Mouse (Mus musculus) myocyte (in vitro differentiated cells): Measurements from ENCODE around the gene Bmp8b. TPM values are rescaled to one million over a fixed set of nuclear protein-coding genes. Genes with fewer than 3 reads are reported as not detected.
"Not testable (repeated sequence)": the region's sequence is repeated elsewhere in the genome, so short reads cannot be mapped to it uniquely, and the experiment has no call there.

Experiments used
- H3K27me3 ChIP-seq: one replicate; pipeline ENCODE4 v1.6.1; 2011; ENCODE audit not compliant: control insufficient read depth, insufficient read depth, insufficient read length
- H3K36me3 ChIP-seq: one replicate; pipeline ENCODE4 v1.6.1; 2011; ENCODE audit not compliant: control insufficient read depth, insufficient read depth
- H3K4me2 ChIP-seq: one replicate; pipeline ENCODE4 v1.6.1; 2011; ENCODE audit warnings: low read depth, control low read depth
- H3K4me3 ChIP-seq: one replicate; pipeline ENCODE4 v1.5.1; 2011; ENCODE audit warnings: mild to moderate bottlenecking, control low read depth, moderate library complexity
- H3K79me2 ChIP-seq: one replicate; pipeline ENCODE4 v1.6.1; 2011; ENCODE audit not compliant: control insufficient read depth, insufficient read depth
- H3ac ChIP-seq: one replicate; pipeline ENCODE4 v1.6.1; 2011; ENCODE audit not compliant: control insufficient read depth, insufficient read length
- CEBPB ChIP-seq: IDR thresholded peaks from 2 replicates; pipeline ENCODE4 v1.6.1; 2011; ENCODE audit warnings: mild to moderate bottlenecking, moderate library complexity; ENCODE audit not compliant: poor library complexity, insufficient read depth, severe bottlenecking
- E2F4 ChIP-seq: IDR thresholded peaks from one replicate; pipeline ENCODE4 v1.6.1; 2011; ENCODE audit warnings: mild to moderate bottlenecking, control low read depth, moderate library complexity; ENCODE audit not compliant: insufficient read depth
- MAX ChIP-seq: IDR thresholded peaks from one replicate; pipeline ENCODE4 v1.6.1; 2011; ENCODE audit warnings: low read depth, mild to moderate bottlenecking, control low read depth
- MYOD1 ChIP-seq, 3 experiments: IDR thresholded peaks; one replicate each; pipeline ENCODE4 v1.6.1; 2011; ENCODE audit warnings: control low read depth in 2 of 3, low read depth in 2 of 3, mild to moderate bottlenecking in 2 of 3, moderate library complexity in 1 of 3; ENCODE audit not compliant: insufficient read length in 2 of 3, control insufficient read depth in 1 of 3
- MYOG ChIP-seq, 3 experiments: IDR thresholded peaks; one replicate each; pipeline ENCODE4 v1.6.1; 2011; ENCODE audit warnings: control low read depth in 2 of 3, low read depth in 2 of 3, mild to moderate bottlenecking in 2 of 3; ENCODE audit not compliant: insufficient read length in 2 of 3, control insufficient read depth in 1 of 3, insufficient read depth in 1 of 3
- POLR2A ChIP-seq: IDR thresholded peaks from one replicate; pipeline ENCODE4 v1.6.1; 2011; ENCODE audit warnings: low read depth, mild to moderate bottlenecking, control low read depth, moderate library complexity; ENCODE audit not compliant: insufficient read length
- POLR2AphosphoS2 ChIP-seq: IDR thresholded peaks from one replicate; pipeline ENCODE4 v1.6.1; 2011; ENCODE audit warnings: low read depth, control low read depth; ENCODE audit not compliant: insufficient read length
- REST ChIP-seq: IDR thresholded peaks from one replicate; pipeline ENCODE4 v1.6.1; 2011; ENCODE audit warnings: mild to moderate bottlenecking, control low read depth, moderate library complexity; ENCODE audit not compliant: insufficient read depth, insufficient read length
- SRF ChIP-seq: IDR thresholded peaks from one replicate; pipeline ENCODE4 v1.6.1; 2011; ENCODE audit warnings: low read depth; ENCODE audit not compliant: control insufficient read depth, insufficient read length
- TCF12 ChIP-seq: IDR thresholded peaks from one replicate; pipeline ENCODE4 v1.6.1; 2011; ENCODE audit warnings: mild to moderate bottlenecking, control low read depth; ENCODE audit not compliant: poor library complexity, insufficient read depth, severe bottlenecking
- TCF3 ChIP-seq: IDR thresholded peaks from one replicate; pipeline ENCODE4 v1.6.1; 2011; ENCODE audit warnings: low read depth, control low read depth; ENCODE audit not compliant: insufficient read length
- USF1 ChIP-seq: IDR thresholded peaks from one replicate; pipeline ENCODE4 v1.6.1; 2011; ENCODE audit warnings: low read depth, mild to moderate bottlenecking, control low read depth, moderate library complexity
- polyA plus RNA-seq: library from polyadenylated mRNA; unstranded; fragments of >200 nt; fragmentation: generic; extraction: Trizol; gene quantifications from one replicate; pipeline ENCODE4 v1.2.1, GENCODE M21; 2012; ENCODE audit warnings: missing spikeins

Bmp8b gene
- polyA plus RNA-seq, 1 experiment = 0.02 TPM

GRCm38 (mm10) chr4:123112216-123112764 is 7.3 kb downstream of the Bmp8b start:
- peaks cover 6% of the 10 kb centered on the region for H3K27me3 ChIP-seq
- H3K79me2 ChIP-seq = no peaks in the 10 kb centered on the region
- H3ac ChIP-seq = no peak overlapping the region
- H3K36me3 ChIP-seq = no peaks in the 10 kb centered on the region
- no peak overlapping the region for H3K4me2 ChIP-seq
- no peak overlapping the region for H3K4me3 ChIP-seq
- TF ChIP-seq MYOG (IDR thresholded peaks at IDR 0.05; ENCODE audit: control insufficient read depth in 1 of 3, insufficient read depth in 1 of 3, insufficient read length in 2 of 3, low read depth in 2 of 3) (no peak), E2F4 (no peak), POLR2AphosphoS2 (no peak), REST (no peak), SRF (no peak), CEBPB (no peak), TCF12 (no peak), TCF3 (no peak), MYOD1 (IDR thresholded peaks at IDR 0.05; ENCODE audit: control insufficient read depth in 1 of 3, insufficient read length in 2 of 3, low read depth in 2 of 3) (no peak), MAX (no peak), POLR2A (no peak), USF1 (no peak)

GRCm38 (mm10) chr4:123114651-123115050 is 9.7 kb downstream of the Bmp8b start:
- not testable (repeated sequence) for H3K4me3 ChIP-seq, H3K79me2 ChIP-seq, H3K4me2 ChIP-seq, H3K27me3 ChIP-seq, H3ac ChIP-seq, H3K36me3 ChIP-seq

DNA sequence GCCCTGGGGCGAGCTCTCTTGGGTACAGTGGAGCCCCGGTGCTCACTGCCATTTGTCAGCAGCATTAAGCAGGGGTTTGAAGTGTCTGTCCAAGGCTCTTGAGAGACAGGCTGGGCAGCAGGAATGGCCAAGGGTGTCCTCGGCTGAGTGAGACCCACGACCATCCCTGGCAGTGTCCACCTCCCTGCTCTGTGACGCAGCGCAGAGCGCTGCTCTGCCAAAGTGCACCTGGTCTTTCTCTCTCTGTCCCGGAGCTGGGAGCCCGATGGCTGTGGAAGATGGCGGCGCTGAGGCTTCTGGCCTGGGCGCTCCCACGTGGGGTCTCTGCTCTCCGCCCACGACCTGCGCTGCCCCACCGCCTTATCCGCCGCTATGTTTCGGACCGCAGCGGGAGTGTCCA is 11.0 kb downstream of the Bmp8b start, which contains the start of gene Oxct2b:
TSS of gene Oxct2b (plus strand) at position 256 of the 400 bp plus-strand sequence.
- no peak within 1 kb of the TSS for H3K4me3 ChIP-seq
- no peak within 1 kb of the TSS for H3ac ChIP-seq
- no peaks in the 10 kb centered on the region for H3K36me3 ChIP-seq
- no peak within 1 kb of the TSS for H3K4me2 ChIP-seq
- H3K79me2 ChIP-seq = no peaks in the 10 kb centered on the region
- TF ChIP-seq TCF12 (no peak), MYOD1 (IDR thresholded peaks at IDR 0.05; ENCODE audit: control insufficient read depth in 1 of 3, insufficient read length in 2 of 3, low read depth in 2 of 3) (no peak), E2F4 (no peak), POLR2A (no peak)
- peaks cover 6% of the 10 kb centered on the region for H3K27me3 ChIP-seq

- not testable (repeated sequence) for H3K79me2 ChIP-seq, H3K4me3 ChIP-seq, H3K27me3 ChIP-seq, H3K36me3 ChIP-seq, H3ac ChIP-seq, H3K4me2 ChIP-seq
Measured at GRCm38 (mm10) chr4:123116640-123117039, 11.7 kb downstream of the Bmp8b start.

DNA sequence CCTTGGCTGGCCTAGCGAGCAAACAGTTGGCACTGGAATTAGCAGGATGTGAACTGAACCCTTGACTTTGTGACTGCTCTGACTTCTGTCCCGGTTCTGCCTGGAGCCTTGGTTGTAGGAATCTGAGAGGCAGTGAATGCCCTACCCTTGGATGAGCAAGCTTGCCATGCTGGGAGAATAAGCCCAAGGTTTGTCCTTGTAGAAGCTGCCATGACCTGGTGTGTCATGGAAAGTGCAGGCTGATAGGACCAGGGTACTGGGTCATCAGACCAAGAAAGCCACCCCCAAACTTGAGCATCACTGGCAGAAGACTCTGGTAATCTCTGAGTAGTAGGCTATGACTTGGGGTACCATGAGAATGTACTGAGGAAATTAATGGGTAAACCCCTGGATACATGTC is 16.3 kb downstream of the Bmp8b start:
- H3K36me3 ChIP-seq = peaks cover 12% of the 10 kb centered on the region
- TF ChIP-seq MYOG (IDR thresholded peaks at IDR 0.05; ENCODE audit: control insufficient read depth in 1 of 3, insufficient read depth in 1 of 3, insufficient read length in 2 of 3, low read depth in 2 of 3) (no peak), TCF12 (no peak), MAX (no peak), POLR2A (no peak), MYOD1 (IDR thresholded peaks at IDR 0.05; ENCODE audit: control insufficient read depth in 1 of 3, insufficient read length in 2 of 3, low read depth in 2 of 3) (no peak), USF1 (no peak), POLR2AphosphoS2 (no peak), E2F4 (no peak), REST (no peak), CEBPB (no peak), TCF3 (no peak), SRF (no peak)
- no peak overlapping the region for H3K4me2 ChIP-seq
- no peaks in the 10 kb centered on the region for H3K79me2 ChIP-seq
- no peaks in the 10 kb centered on the region for H3K27me3 ChIP-seq
- H3ac ChIP-seq = no peak overlapping the region
- H3K4me3 ChIP-seq = no peak overlapping the region

DNA sequence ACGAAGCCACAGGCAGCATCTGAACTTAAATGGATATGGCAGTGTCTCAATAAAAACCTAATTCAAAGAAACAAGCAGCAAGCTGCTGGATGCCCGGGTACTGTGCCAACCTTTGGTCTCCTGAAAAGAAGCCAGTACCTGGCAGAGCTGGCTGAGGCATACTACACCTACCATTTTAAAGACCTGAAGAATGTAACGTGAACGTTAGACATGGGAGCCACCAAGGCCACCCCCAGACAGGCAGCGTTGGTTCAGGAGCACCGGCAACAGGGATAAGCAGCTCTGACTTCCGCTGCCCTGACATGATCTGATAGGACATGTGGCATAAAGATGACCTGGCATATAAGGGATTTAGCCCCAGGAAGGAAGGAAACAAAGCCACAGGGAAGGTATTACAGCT is 21.7 kb downstream of the Bmp8b start:
- no peak overlapping the region for H3K4me2 ChIP-seq
- no peaks in the 10 kb centered on the region for H3K27me3 ChIP-seq
- TF ChIP-seq E2F4 (no peak), USF1 (no peak), SRF (no peak), MYOG (IDR thresholded peaks at IDR 0.05; ENCODE audit: control insufficient read depth in 1 of 3, insufficient read depth in 1 of 3, insufficient read length in 2 of 3, low read depth in 2 of 3) (no peak), CEBPB (no peak), MAX (no peak), POLR2AphosphoS2 (no peak), TCF12 (no peak), MYOD1 (IDR thresholded peaks at IDR 0.05; ENCODE audit: control insufficient read depth in 1 of 3, insufficient read length in 2 of 3, low read depth in 2 of 3) (no peak), TCF3 (no peak), REST (no peak), POLR2A (no peak)
- H3K79me2 ChIP-seq = no peaks in the 10 kb centered on the region
- H3K4me3 ChIP-seq = no peak overlapping the region
- H3ac ChIP-seq = no peak overlapping the region
- H3K36me3 ChIP-seq = peaks cover 46% of the 10 kb centered on the region
